Mouse (Mus musculus) stomach, postnatal 0 days (tissue): Measurements from ENCODE around the gene Rtn4r. TPM values are rescaled to one million over a fixed set of nuclear protein-coding genes. Genes with fewer than 3 reads are reported as not detected.

Experiments
- ATAC-seq: fragments of 200-750 bp; cut with Nextera tagmentation; 2 replicates; pipeline ENCODE4 v1.8.0; 2017; ENCODE audit not compliant: low FRiP score, low TSS enrichment
- DNase-seq: peaks from one replicate; pipeline ENCODE4 v3.0.0-alpha.2; 2016; ENCODE audit warnings: low spot score
- H3K27ac ChIP-seq: fragments of 300-500 bp; sonication (generic); replicated peaks from 2 replicates; pipeline ENCODE4 v1.5.1; 2014; ENCODE audit warnings: mild to moderate bottlenecking, control low read depth
- H3K27me3 ChIP-seq: fragments of 300-500 bp; sonication (generic); 2 replicates; pipeline ENCODE4 v1.6.1; 2014; ENCODE audit warnings: low read length; ENCODE audit not compliant: control insufficient read depth, insufficient read depth
- H3K36me3 ChIP-seq: fragments of 300-500 bp; sonication (generic); 2 replicates; pipeline ENCODE4 v1.6.1; 2014; ENCODE audit warnings: low read length, mixed read lengths; ENCODE audit not compliant: control insufficient read depth, insufficient read depth
- H3K4me1 ChIP-seq: fragments of 300-500 bp; sonication (generic); replicated peaks from 2 replicates; pipeline ENCODE4 v1.6.1; 2014; ENCODE audit warnings: antibody characterized with exemption; ENCODE audit not compliant: control insufficient read depth, insufficient read depth
- H3K4me2 ChIP-seq: fragments of 300-500 bp; sonication (generic); replicated peaks from 2 replicates; pipeline ENCODE4 v1.6.1; 2014; ENCODE audit warnings: low read depth, mild to moderate bottlenecking, control low read depth, moderate library complexity
- H3K4me3 ChIP-seq: fragments of 300-500 bp; sonication (generic); 2 replicates; pipeline ENCODE4 v1.5.1; 2014; ENCODE audit warnings: low read depth, low read length, control low read depth
- H3K9ac ChIP-seq: fragments of 300-500 bp; sonication (generic); 2 replicates; pipeline ENCODE4 v1.6.1; 2014; ENCODE audit warnings: mild to moderate bottlenecking, low read length, control low read depth, mixed read lengths
- H3K9me3 ChIP-seq: fragments of 300-500 bp; sonication (generic); 2 replicates; pipeline ENCODE4 v1.6.1; 2016; ENCODE audit warnings: low read length; ENCODE audit not compliant: control insufficient read depth
- CTCF ChIP-seq: IDR thresholded peaks from 2 replicates; pipeline ENCODE4 v1.5.1; 2016; ENCODE audit warnings: antibody characterized with exemption, low read depth, mild to moderate bottlenecking, moderate library complexity
- EP300 ChIP-seq: optimal IDR thresholded peaks from 2 replicates; pipeline ENCODE3; 2016; ENCODE audit warnings: antibody characterized with exemption
- WGBS: fragments of 180-500 bp; shearing (Covaris S2); extraction: QIAGEN DNeasy Blood & Tissue Kit; methylation state at CpG from one replicate; pipeline ENCODE4 v1.1.7; 2014; 5-methylcytosine and 5-hydroxymethylcytosine counted together
- polyA plus RNA-seq: library from polyadenylated mRNA; unstranded; fragments of >200 nt; fragmentation: Nextera tagmentation; extraction: Ambion mirVana; gene quantifications from 2 replicates; pipeline ENCODE4 v1.2.1, GENCODE M21; 2015

Rtn4r gene
- polyA plus RNA-seq, 1 experiment from 2014 or later = 1.1 TPM

DNA sequence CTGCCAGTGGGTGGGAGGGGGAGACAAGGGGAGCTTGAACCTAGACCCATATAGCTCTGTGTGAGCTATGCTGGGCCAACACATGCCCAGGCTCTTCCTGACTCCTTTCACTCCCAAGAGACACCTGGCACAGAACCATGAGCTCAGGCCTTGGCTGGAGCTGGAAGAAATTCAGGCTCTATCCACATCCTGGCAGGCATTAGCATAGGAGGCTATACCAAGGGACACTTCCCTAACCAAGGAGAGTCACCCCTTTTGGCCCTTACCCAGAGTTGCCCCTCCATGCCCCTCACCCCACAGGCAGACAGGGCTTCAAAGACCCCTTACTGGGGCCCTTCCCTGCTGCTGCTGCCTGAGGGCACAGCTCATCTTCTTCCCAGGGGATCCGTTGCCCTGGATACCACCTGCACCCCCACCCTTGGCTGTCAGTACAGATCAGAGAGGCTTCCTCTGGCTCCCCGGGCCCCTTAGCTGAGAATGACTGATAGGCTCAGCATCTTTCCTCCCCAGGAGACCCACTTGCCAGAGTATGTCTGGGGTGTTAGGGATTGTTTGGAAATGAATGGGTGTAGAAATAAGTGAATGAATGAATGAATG, 37.3 kb downstream of the Rtn4r start:
- no peak overlapping the region for H3K4me3 ChIP-seq
- WGBS = 39% methylated on average over 2 of the region's 2 CpGs
- H3K36me3 ChIP-seq = no peaks in the 10 kb centered on the region

GRCm38 (mm10) chr16:18166613-18167190, 39.3 kb downstream of the Rtn4r start:
- WGBS = 51% methylated on average over 6 of the region's 6 CpGs
- ATAC-seq = no peak
- Histone ChIP-seq H3K9me3 (no peaks in the 10 kb centered on the region), H3K36me3 (no peaks in the 10 kb centered on the region), H3K9ac (no peak overlapping the region), H3K4me1 (no peaks in the 10 kb centered on the region), H3K4me3 (no peak overlapping the region), H3K27ac (no peak overlapping the region), H3K27me3 (no peaks in the 10 kb centered on the region), H3K4me2 (no peak overlapping the region)
- no peak for TF ChIP-seq EP300
- no peak for TF ChIP-seq CTCF
- DNase-seq = no peak

More for the DNA sequence above, 37.3 kb downstream of the Rtn4r start:
- Histone ChIP-seq H3K27me3 (no peaks in the 10 kb centered on the region), H3K4me1 (no peaks in the 10 kb centered on the region), H3K4me2 (no peak overlapping the region), H3K27ac (no peak overlapping the region), H3K9ac (no peak overlapping the region), H3K9me3 (no peaks in the 10 kb centered on the region)
- DNase-seq = no peak
- ATAC-seq = no peak
- no peak for TF ChIP-seq CTCF
- no peak for TF ChIP-seq EP300

GRCm38 (mm10) chr16:18169156-18169555, 41.7 kb downstream of the Rtn4r start:
- 73% methylated on average over 5 of the region's 5 CpGs for WGBS
- H3K9ac ChIP-seq = no peak overlapping the region
- no peak overlapping the region for H3K4me2 ChIP-seq
- ATAC-seq = no peak
- no peaks in the 10 kb centered on the region for H3K27me3 ChIP-seq
- no peak overlapping the region for H3K4me3 ChIP-seq
- no peak for TF ChIP-seq EP300
- TF ChIP-seq CTCF = no peak
- no peaks in the 10 kb centered on the region for H3K9me3 ChIP-seq
- H3K36me3 ChIP-seq = no peaks in the 10 kb centered on the region
- no peak overlapping the region for H3K27ac ChIP-seq
- DNase-seq = no peak
- H3K4me1 ChIP-seq = no peaks in the 10 kb centered on the region

DNA sequence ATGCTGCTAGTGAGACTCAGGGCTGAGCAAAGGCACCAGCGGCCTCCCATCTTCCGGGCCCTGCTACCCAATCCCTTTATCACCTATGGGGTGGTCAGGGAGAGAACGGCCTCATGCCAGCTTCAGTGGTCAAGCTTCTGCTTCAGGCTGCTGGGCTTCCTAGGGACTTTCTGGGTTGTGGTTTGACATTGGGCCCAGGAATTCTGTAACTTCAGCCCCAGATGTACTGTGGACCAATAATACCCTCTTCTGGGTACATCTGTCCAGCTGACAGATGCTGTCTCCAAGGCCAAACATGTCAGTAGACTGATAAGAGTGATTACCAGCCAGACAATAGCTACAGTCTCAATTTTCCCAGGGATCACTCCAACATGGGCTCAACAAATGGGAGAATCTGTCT, 42.3 kb downstream of the Rtn4r start:
- Histone ChIP-seq H3K9ac (no peak overlapping the region), H3K9me3 (no peaks in the 10 kb centered on the region), H3K36me3 (no peaks in the 10 kb centered on the region), H3K27me3 (no peaks in the 10 kb centered on the region), H3K4me2 (no peak overlapping the region), H3K27ac (no peak overlapping the region), H3K4me1 (no peaks in the 10 kb centered on the region), H3K4me3 (no peak overlapping the region)
- 98% methylated on average over 3 of the region's 3 CpGs for WGBS
- no peak for TF ChIP-seq CTCF
- TF ChIP-seq EP300 = no peak
- DNase-seq = no peak
- ATAC-seq = no peak

GRCm38 (mm10) chr16:18172266-18172855, 44.9 kb downstream of the Rtn4r start:
- Histone ChIP-seq H3K4me1 (0 out of 2 replicates have a peak, but pooled peaks cover 2% of the 10 kb centered on the region), H3K9ac (no peak overlapping the region), H3K9me3 (no peaks in the 10 kb centered on the region), H3K27me3 (no peaks in the 10 kb centered on the region), H3K36me3 (no peaks in the 10 kb centered on the region), H3K4me3 (no peak overlapping the region), H3K27ac (no peak overlapping the region), H3K4me2 (no peak overlapping the region)
- ATAC-seq = peak; percentile 18
- TF ChIP-seq CTCF (peak; percentile 98), EP300 (no peak)
- DNase-seq = peak; percentile 76
- WGBS = 15% methylated on average over 7 of the region's 7 CpGs

DNA sequence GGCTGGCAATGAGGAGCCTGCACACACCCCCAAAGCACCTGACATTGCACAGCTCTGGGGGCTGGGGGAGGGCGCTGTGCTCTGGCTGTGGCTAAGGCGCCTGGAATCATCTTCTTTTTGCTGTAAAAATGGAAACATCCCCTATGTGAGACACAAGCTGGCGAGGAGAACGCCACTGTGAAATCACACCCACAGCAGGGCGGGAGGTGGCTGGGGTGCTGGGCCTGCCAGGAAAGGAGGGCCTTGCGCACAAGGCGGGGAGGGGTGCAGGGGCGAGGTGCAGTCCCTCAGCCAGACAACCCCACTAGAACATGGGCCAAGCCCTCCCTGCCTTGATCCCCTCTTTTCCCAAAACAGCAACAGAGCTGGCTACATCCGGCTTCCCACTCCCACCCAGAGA, 45.8 kb downstream of the Rtn4r start:
- no peak overlapping the region for H3K9ac ChIP-seq
- no peak overlapping the region for H3K4me2 ChIP-seq
- DNase-seq (no peak), ATAC-seq (no peak)
- no peaks in the 10 kb centered on the region for H3K36me3 ChIP-seq
- H3K9me3 ChIP-seq = no peaks in the 10 kb centered on the region
- TF ChIP-seq EP300 (no peak), CTCF (no peak)
- no peak overlapping the region for H3K27ac ChIP-seq
- no peak overlapping the region for H3K4me3 ChIP-seq
- WGBS = 76% methylated on average over 9 of the region's 9 CpGs
- 0 out of 2 replicates have a peak, but pooled peaks cover 2% of the 10 kb centered on the region for H3K4me1 ChIP-seq
- no peaks in the 10 kb centered on the region for H3K27me3 ChIP-seq
